Mouse (Mus musculus): ENCODE measurements around the gene Myo9a.
"Not testable (repeated sequence)": the region's sequence is repeated elsewhere in the genome, so short reads cannot be mapped to it uniquely, and the experiment has no call there.

Gene Myo9a

DNA sequence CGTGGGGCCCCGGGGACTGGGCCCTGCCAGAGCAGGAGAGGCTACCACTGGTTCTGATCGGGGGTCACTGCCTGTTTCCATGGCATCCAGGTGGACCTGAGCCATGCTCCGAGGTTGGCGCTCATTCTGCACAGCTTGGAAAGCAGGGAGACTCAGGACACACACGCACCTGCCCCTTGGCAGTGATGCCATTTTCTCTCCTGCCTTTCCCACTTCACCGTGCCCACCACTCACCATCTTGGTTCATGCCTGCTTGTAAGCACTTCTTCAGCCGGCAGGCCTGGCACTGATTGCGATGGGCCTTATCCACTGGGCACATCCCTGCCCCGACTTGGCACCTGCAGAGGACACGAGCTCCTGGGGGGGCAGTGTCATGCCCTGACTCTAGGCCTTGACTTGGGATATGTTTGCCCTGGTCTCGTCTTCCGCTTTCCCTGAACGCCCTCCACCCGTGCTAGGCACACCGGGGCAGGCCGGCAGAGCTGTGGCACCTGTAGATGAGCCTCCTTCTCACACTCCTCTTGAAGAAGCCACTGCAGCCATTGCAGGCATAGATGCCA lies 198.1 kb downstream of the Myo9a start:
- no peak for DNase-seq (ENCODE audit: low spot score in 2 of 2)

DNA sequence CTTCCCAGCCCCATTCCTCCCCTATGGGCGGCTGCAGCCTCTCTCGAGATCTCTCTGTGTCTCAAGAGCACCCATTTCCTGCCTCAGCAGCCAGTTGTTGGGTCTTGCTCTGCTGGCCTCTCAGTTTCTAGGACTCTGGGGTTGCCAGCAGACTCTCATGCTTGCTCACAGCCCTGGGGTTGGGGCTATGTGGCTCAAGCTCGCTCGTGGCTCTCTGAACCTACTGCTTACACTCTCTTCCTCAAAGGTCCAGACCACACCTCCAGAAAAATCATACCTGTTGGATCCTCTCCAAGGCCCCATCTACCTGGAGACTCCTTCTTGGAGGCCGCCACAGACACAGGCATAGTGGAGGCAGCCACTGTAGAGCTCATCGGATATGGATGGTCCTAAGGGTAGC lies 198.8 kb downstream of the Myo9a start:
- no peak for DNase-seq (ENCODE audit: low spot score in 2 of 2)

DNA sequence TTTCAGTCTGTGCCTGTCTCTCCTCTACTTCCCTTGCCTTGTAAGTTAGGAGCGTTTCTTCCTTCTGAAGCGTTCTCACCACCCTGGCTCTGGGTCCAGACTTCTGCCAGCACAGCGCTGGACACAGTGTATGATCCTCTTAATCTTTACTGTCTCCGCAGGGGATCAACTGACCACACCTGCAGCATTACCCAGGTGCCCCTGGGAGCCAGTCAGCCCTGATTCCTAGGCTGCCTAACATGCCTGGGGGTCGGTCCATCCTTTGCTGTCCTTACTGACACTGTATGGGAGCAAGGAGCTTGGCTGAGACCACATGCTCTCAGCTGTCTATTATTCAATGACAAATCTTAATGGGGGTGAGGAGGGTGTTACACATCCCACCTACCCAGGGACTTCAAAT lies 199.3 kb downstream of the Myo9a start:
- no peak for DNase-seq (ENCODE audit: low spot score in 2 of 2)

DNA sequence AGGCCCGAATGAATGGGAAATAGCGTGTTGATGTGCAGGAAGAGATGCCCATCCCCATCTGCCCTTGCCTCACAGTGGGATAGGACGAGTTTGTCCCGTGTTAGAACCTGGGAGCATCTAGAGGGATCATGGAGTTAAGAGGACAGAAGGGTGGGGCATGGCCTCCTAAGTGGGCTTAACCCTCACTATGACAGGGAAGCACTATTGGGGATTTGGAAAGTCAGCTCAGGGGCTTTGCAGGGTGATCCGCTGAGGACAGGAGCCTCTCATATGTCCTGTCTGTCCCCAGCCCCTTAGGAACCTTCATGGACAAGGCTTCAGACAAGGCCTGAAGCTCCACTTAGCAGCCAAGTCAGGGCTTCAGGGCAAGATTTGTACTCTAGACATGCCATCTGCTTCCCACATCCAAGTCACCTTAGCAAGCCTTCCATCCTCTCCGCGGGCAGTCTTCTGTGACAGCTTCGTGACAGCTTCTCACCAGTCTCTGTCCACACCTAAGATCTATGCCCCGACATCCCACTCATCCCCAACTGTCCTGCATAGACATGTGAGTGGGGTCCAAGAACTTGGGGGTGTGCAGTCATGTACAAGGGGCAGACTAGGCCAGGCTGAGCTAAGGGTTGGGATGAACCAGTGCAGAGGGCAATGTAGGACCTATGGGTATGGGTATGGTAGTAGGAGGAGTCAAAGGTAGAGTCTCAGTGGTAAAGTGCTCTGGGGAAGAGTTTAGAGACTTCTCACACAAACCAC lies 200.5 kb downstream of the Myo9a start:
- DNase-seq (ENCODE audit: low spot score in 2 of 2): no peak

DNA sequence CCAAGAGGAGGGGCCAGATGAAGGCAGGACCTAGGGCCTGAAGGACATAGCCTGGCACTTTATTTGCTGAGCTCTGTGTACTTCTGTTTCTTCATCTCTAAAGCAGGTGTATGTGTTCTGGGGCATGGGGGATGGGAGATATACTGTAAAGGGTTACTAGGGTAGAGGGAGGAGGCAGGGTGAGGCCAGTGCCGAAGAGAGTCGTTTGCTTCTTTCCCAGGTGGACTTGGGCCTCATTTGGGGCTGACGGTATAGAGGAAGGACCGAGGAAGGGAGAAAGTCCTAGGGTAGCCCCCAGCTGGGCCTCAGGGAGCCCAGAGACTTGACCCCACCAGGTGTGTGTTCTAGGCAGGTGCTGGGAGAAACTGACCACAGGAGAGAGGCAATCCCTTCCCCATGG lies 201.2 kb downstream of the Myo9a start:
- no peak for DNase-seq (ENCODE audit: low spot score in 2 of 2)

DNA sequence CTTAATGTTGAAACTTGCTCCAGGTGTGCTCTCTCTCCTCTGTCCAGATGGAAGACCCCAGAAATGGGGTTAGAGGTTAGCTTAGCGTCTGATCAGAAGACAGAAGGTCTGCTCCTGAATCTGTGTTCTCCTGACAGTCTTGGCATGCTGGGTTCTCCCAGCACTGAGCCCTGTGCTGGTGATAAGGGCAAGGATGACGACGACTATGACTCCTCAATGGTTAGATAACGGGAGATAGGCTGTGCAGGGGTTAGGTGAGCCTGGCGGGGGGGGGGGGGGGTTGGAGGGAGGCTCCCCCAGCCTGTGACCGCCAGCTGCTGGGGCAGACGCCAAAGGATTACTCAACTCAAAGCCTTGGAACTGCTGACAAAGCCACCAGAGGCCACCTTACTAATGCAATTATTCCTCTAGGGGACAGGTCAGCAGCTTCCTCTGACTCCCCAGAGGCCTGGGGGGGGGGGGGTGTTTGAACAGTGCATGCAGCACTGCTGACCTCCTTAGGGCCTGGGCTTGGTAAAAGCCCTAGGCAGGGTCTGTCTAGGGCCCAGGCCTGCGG lies 201.9 kb downstream of the Myo9a start:
- DNase-seq (ENCODE audit: low spot score in 2 of 2): no peak

DNA sequence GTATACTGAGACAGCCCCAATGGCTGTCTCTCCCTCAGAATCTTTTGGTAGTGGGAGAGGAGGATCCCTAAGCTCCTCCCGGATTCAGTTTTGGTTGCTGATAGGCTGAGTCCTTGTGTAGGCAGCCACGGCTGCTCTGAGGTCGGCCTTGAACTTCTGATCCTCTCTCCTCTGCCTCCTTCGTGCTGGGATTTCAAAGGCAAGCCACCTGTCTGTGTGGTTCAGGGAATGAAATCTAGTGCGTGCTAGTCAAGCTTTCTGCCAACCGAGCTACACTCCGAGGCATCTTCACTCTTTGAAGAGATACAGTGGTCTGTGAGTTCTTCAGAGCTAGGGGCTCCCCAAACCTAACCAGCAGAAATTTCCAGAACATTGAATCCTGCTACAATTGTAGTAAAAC lies 202.9 kb downstream of the Myo9a start:
- DNase-seq (ENCODE audit: low spot score in 2 of 2): no peak

DNA sequence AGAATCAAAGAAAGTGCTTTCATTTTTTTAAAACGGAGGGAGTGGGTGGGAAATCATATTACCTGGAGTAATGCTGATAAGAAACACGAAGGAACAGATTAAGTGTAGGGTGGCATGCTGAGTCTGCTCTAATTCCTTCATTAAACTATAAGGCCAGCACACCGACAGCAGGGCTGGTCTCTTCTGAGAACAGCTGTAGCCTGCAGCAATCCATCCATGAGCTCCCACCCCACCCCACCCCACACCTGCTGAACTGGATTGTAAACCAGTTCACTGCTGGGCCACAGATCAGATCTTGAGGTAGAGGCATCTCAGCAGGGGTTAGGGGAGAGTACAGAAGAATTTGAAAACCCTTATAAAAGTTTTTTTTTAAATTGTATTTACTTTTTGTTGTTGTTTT lies 204.5 kb downstream of the Myo9a start:
- no peak for DNase-seq (ENCODE audit: low spot score in 2 of 2)

DNA sequence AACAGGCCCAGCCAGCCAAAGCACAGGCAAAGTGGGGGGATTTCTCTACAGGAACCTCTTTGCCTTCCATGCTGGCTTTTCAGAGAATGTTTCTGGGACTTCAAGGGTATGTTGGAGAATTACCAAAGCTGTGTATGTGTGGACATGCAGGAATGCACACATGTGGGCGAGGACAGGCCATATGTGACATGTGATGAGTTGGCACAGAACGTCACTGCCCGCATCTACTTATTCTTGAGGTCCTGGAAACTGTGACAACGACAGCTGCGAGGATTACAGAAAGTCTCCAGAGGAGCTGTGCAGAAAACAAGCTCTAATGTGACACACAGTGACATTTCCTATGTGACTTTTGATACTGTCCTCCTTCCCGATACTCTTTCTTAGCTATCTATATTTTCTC lies 205.0 kb downstream of the Myo9a start:
- DNase-seq (ENCODE audit: low spot score in 2 of 2): no peak

DNA sequence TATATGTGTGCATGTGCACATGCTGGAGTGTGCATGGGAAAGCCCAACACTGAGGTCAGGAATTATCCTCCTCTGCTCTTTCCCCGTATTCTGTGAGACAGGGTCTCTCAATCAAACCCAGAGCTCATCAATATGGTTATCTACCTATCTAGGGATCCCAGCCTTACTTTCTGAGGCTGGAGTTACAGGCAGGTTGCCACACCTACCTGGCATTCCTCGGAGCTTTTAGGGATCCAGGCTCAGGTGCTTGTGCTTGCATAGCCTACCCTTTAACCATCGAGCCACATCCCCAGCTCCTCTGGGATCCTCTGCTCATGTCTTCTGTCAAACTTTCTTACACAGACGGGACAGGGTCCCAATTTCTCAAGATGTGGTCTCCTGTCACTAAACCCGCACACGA lies 205.8 kb downstream of the Myo9a start:
- DNase-seq (ENCODE audit: low spot score in 2 of 2): no peak

DNA sequence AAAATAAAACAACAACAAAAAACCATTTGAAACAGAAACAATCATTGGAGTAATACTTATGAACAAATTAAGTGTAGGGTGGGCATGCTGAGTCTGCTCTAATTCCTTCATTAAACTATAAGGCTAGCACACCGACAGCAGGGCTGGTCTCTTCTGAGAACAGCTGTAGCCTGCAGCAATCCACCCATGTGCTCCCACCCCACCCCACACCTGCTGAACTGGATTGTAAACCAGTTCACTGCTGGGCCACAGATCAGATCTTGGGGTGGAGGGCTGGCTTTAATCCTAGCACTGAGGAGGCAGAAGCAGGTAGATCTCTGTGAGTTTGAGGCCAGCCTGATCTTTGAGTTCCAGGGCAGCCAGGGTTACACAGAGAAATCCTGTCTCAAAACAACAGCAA lies 207.4 kb downstream of the Myo9a start:
- not testable (repeated sequence) for DNase-seq (ENCODE audit: low spot score in 2 of 2)

DNA sequence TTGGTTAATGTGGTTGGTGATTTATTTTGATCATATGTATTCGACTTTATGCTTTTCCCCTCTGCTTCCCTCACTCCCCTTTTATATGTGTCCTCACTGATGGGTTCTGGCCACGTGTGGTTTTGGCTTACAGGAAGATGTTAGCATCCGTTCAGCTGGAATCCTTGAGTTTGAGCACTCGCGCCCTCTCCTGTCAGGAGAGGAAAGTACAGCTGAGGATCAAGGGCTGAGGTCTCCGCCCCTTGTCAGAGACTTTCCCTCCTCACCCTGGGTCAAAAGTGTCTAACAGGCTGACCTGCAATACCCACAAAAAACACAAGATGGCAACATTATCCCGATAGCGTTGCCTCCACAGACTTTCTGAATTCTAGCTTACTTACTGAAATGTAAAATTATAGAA lies 208.6 kb downstream of the Myo9a start:
- DNase-seq (ENCODE audit: low spot score in 2 of 2): peak; percentile 62 to 65

DNA sequence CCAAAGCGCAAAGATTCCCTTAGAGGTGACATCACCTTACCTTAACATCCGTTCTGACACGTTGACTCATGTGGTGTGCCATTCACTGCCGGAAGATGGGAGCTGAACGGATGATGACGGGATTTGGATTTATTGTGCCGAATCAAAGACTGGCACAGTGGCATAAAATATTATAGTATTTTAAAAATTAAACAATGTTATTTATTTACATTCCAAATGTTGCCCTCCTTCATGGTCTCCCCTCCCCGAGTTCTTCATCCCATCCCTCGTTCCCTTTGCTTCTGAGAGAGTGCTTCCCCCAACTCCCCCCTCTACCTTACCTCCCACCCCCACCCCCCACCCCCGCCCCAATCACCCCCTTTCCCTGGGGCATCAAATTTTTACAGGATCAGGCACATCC lies 209.9 kb downstream of the Myo9a start, which contains the start of gene Nr2e3:
Nr2e3 (minus strand) TSS at position 101 of the 400 bp plus-strand sequence.
- DNase-seq (ENCODE audit: low spot score in 2 of 2): no peak

DNA sequence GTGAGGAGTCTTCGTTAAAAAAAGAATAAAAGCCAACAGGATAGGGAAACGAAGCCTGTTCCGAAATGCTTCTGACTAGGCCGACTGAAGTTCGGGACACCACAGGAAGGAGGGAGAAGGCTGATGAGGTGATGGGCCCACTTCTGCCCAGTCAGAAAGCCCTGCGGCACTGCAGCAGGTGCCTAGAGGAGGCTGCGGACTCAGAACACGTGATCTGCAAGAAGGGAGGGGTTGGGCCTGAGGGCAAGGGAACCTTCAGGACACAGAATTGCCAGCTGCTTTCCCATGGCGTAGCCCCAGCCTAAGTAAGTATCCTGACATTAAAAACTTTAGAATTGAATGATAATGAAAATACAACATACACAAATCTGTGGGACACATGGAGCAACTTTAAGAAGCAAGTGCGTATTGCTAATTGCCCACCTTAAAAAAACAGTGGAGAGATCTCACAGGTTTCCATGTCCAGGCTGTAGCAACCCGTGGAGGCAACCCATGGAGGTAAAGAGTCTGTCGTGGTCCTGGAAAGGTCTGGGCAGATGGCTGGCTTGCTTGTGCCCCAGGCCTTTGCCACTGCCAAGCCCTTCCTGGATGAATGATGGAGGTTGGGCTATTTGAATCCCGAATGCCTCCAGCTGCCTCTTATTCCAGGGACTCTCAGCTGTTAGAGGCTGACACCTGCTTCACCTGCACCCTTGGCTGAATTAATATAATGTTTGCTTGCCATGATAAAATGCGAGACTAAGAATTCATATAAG lies 210.7 kb downstream of the Myo9a start:
- DNase-seq (ENCODE audit: low spot score in 2 of 2): no peak

DNA sequence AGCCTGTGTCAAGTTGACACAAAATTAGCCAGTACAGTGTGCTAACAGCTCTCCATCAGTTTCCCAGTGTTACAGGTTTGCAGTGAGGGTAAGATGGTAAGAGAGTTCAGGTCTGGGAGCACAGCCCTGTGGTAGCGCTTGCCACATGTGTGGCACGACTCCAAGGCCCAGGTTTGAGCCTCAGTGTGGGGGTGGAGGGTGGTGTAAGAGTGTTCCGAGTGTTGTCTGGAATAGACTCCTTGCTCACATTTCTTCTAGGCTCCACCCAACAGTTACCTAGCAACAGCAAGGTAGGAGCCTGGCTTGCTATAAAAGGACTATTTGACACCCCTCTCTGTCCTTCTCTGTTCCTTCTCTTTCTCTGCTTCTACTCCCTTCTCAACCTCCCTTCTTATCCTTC lies 213.7 kb downstream of the Myo9a start:
- no peak for DNase-seq (ENCODE audit: low spot score in 2 of 2)

DNA sequence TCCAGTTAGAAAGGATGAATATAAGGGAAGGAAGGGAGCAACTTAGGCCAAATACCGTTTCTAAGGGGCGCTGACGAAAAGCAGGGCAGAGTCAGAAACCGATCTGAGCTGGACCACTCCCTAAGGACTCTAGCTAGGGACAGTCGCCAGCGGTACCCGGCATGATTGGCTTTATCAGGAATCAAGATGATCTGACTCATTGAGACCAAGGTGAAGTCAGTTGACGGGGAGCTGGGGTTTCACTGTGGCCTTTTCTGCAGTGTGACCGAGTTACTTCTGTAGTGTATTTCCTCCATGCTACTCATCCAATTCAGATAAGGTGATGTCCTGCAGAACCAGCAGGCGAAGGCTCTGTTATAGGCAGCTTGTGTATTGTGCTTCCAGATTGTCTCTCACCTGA lies 214.3 kb downstream of the Myo9a start:
- DNase-seq (ENCODE audit: low spot score in 2 of 2): no peak

DNA sequence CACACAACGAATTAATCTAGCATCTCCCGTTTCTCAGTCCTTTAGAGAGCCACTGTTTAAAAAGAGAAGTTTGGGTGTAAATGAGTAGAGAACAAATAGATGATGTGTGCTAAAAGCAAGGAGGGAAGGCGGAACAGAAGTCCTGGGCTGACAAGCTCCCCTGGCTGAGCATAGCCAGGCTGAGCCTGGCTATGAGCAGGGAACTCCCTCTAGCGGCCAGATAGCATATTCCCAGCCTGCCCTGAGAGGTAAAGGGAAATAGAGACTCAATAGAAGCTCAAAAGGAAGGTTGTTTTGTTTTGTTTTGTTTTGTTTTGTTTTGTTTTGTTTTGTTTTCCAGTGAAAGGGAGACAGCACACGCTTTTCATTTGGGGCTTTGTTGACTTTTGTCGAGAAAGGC lies 218.7 kb downstream of the Myo9a start:
- DNase-seq (ENCODE audit: low spot score in 2 of 2): peak; percentile 16 to 25

DNA sequence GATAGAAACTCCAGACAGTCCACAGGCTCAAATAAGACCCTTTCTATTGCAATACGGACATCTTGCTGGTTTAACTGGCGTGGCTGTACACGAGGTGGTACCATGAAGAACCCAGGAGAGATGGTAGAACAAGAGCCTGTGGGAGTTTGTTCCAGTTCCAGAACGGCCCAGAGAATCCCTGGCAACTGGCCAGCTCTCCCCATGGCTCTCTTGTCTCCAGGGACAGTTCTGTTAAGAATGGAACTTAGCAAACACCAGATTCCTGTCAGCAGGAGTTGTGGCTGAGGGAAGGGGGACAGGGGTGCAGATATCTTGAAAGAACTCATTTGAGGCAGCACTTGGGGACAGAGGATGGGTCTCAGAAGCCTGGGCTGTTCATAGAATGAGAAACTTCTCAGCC lies 220.6 kb downstream of the Myo9a start:
- no peak for DNase-seq (ENCODE audit: low spot score in 2 of 2)
